Mouse (Mus musculus): ENCODE results near the gene L3mbtl2. TPM values are rescaled to one million over a fixed set of nuclear protein-coding genes. Genes with fewer than 3 reads are reported as not detected.

The L3mbtl2 gene
- total RNA-seq, 1 experiment from 2014 or later: 22.8 TPM

Other genes starting within 250 kb of the L3mbtl2 start
- 125 and 199 TPM in 2 replicates for gene Rbx1, start 197.6 kb upstream of the L3mbtl2 start, total RNA-seq (2017)
- gene Ep300, start 78.5 kb upstream of the L3mbtl2 start, total RNA-seq (2017): 32.7 and 48.0 TPM in 2 replicates
- gene Chadl, start 33.4 kb downstream of the L3mbtl2 start, total RNA-seq (2017): 0.19 and 0.69 TPM in 2 replicates
- 40.3 and 42.2 TPM in 2 replicates for gene Zc3h7b, start 81.2 kb downstream of the L3mbtl2 start, total RNA-seq (2017)
- gene Rangap1, start 81.6 kb downstream of the L3mbtl2 start, total RNA-seq (2017): 80.7 and 125 TPM in 2 replicates
- 18.6 and 28.9 TPM in 2 replicates for gene Tef, start 138.5 kb downstream of the L3mbtl2 start, total RNA-seq (2017)
- gene Tob2, start 194.9 kb downstream of the L3mbtl2 start, total RNA-seq (2017): 36.6 and 38.4 TPM in 2 replicates
- gene Phf5a, start 208.0 kb downstream of the L3mbtl2 start, total RNA-seq (2017): 35.5 and 56.0 TPM in 2 replicates
- gene Aco2, start 208.4 kb downstream of the L3mbtl2 start, total RNA-seq (2017): 98.4 and 130 TPM in 2 replicates